Mouse (Mus musculus) R1 (cell line): ENCODE data around the gene Prkcz.

Experiments
- DNase-seq: peaks from one replicate; pipeline ENCODE4 v3.0.0-alpha.2; 2018; ENCODE audit warnings: low read depth, low spot score

The Prkcz gene

GRCm38 (mm10) chr4:155283585-155283984 is 77.6 kb downstream of the Prkcz start:
- DNase-seq = no peak

GRCm38 (mm10) chr4:155283001-155283503 is 78.1 kb downstream of the Prkcz start:
- no peak for DNase-seq

- DNase-seq = no peak
Observed at GRCm38 (mm10) chr4:155282231-155282630, 78.9 kb downstream of the Prkcz start.

GRCm38 (mm10) chr4:155281652-155282051 is 79.5 kb downstream of the Prkcz start:
- DNase-seq = no peak

- DNase-seq = no peak
Observed at GRCm38 (mm10) chr4:155281227-155281626, 79.9 kb downstream of the Prkcz start.

- no peak for DNase-seq
Observed at GRCm38 (mm10) chr4:155280768-155281121, 80.4 kb downstream of the Prkcz start.

- peak; percentile 78 for DNase-seq
Observed at GRCm38 (mm10) chr4:155279926-155280767, 81.0 kb downstream of the Prkcz start.

- peak; percentile 61 for DNase-seq
Observed at GRCm38 (mm10) chr4:155279054-155279453, 82.1 kb downstream of the Prkcz start.

GRCm38 (mm10) chr4:155277963-155278362 is 83.2 kb downstream of the Prkcz start:
- DNase-seq = no peak

GRCm38 (mm10) chr4:155274851-155275250 is 86.3 kb downstream of the Prkcz start:
- DNase-seq = no peak

GRCm38 (mm10) chr4:155274451-155274850 is 86.7 kb downstream of the Prkcz start:
- DNase-seq = no peak

- peak; percentile 50 for DNase-seq
Observed at GRCm38 (mm10) chr4:155268382-155268781, 92.8 kb downstream of the Prkcz start.

- no peak for DNase-seq
Observed at GRCm38 (mm10) chr4:155267639-155268175, 93.5 kb downstream of the Prkcz start.

GRCm38 (mm10) chr4:155267047-155267543 is 94.1 kb downstream of the Prkcz start:
- no peak for DNase-seq

GRCm38 (mm10) chr4:155264521-155265321 is 96.4 kb downstream of the Prkcz start:
- DNase-seq = no peak

- DNase-seq = no peak
Observed at GRCm38 (mm10) chr4:155252253-155252652, 108.9 kb downstream of the Prkcz start.

- DNase-seq = no peak
Observed at GRCm38 (mm10) chr4:155251147-155251546, 110.0 kb downstream of the Prkcz start.

GRCm38 (mm10) chr4:155250361-155251117 is 110.6 kb downstream of the Prkcz start:
- peak; percentile 68 for DNase-seq

GRCm38 (mm10) chr4:155249648-155250351 is 111.4 kb downstream of the Prkcz start, which contains the start of gene Faap20:
TSS of gene Faap20 (plus strand) at chr4:155249802.
- DNase-seq = peak; percentile 89

GRCm38 (mm10) chr4:155249257-155249647 is 111.9 kb downstream of the Prkcz start:
- peak; percentile 96 for DNase-seq

- DNase-seq = peak; percentile 28
Observed at GRCm38 (mm10) chr4:155248054-155248453, 113.1 kb downstream of the Prkcz start.
